Comparison of ENCODE assay signal across 9 mouse cellular contexts in genomic region chr12:75594404-75594803, GRCm38 (mm10). TPM values are rescaled to one million over a fixed set of nuclear protein-coding genes. Genes with fewer than 3 reads are reported as not detected.
A peak's percentile ranks its signal among the peaks of the same experiment; 100 is the strongest.
DNase-seq lines count a peak whose midpoint lies in the region; ATAC-seq and TF ChIP-seq lines count a peak whose summit lies in the region.
"Had no signal": no experiment of that assay in that cellular context is flagged by ENCODE, and none has a peak within 500 bp of the region (broad histone marks: within the 10 kb centered on the region; RNA-seq: fewer than 3 reads in every experiment).

No protein-coding gene starts in this region.

- H3K4me2 ChIP-seq in kidney, embryonic 15.5 days: peak overlapping the region; percentile 72
- peak overlapping the region; percentile 65 for H3K4me2 ChIP-seq in embryonic facial prominence, embryonic 14.5 days (ENCODE audit: low read depth, low read length)
- peak overlapping the region; percentile 82 for H3K4me2 ChIP-seq in intestine, embryonic 15.5 days (replicated peaks)
- H3K4me2 ChIP-seq in midbrain, postnatal 0 days (ENCODE audit: low read depth, low read length, poor library complexity, severe bottlenecking): peak overlapping the region; percentile 80

- no peak overlapping the region for H3K27ac ChIP-seq in kidney, embryonic 15.5 days
- no peak overlapping the region for H3K27ac ChIP-seq in embryonic facial prominence, embryonic 14.5 days (replicated peaks; ENCODE audit: low read depth, low read length)
- no peak overlapping the region for H3K27ac ChIP-seq in intestine, embryonic 15.5 days
- no peak overlapping the region for H3K27ac ChIP-seq in midbrain, postnatal 0 days (ENCODE audit: low read depth, low read length)

- peaks cover 32% of the 10 kb centered on the region for H3K36me3 ChIP-seq in kidney, embryonic 15.5 days
- peaks cover 33% of the 10 kb centered on the region for H3K36me3 ChIP-seq in embryonic facial prominence, embryonic 14.5 days (ENCODE audit: control insufficient read depth, insufficient read depth, low read length)
- H3K36me3 ChIP-seq in intestine, embryonic 15.5 days: no peaks in the 10 kb centered on the region
- peaks cover 5% of the 10 kb centered on the region; the same call in 1 of the 2 replicates for H3K36me3 ChIP-seq in midbrain, postnatal 0 days (ENCODE audit: insufficient read depth, low read length)

- H3K9ac ChIP-seq in kidney, embryonic 15.5 days: no peak overlapping the region
- H3K9ac ChIP-seq in embryonic facial prominence, embryonic 14.5 days (ENCODE audit: low read depth, low read length): no peak overlapping the region
- peak overlapping the region; percentile 15; the same call in 1 of the 2 replicates for H3K9ac ChIP-seq in intestine, embryonic 15.5 days
- H3K9ac ChIP-seq in midbrain, postnatal 0 days (replicated peaks; ENCODE audit: low read length, poor library complexity, severe bottlenecking): 0 out of 2 replicates have a peak overlapping the region, but pooled peaks have one; percentile 30

- H3K4me1 ChIP-seq in kidney, embryonic 15.5 days: peaks cover 16% of the 10 kb centered on the region
- peaks cover 12% of the 10 kb centered on the region for H3K4me1 ChIP-seq in embryonic facial prominence, embryonic 14.5 days (ENCODE audit: control insufficient read depth, insufficient read depth, low read length)
- H3K4me1 ChIP-seq in intestine, embryonic 15.5 days (replicated peaks): 0 out of 2 replicates have a peak, but pooled peaks cover 6% of the 10 kb centered on the region
- peaks cover 5% of the 10 kb centered on the region; the same call in 1 of the 2 replicates for H3K4me1 ChIP-seq in midbrain, postnatal 0 days (ENCODE audit: insufficient read depth, low read length)

- peak overlapping the region; percentile 100 for H3K4me3 ChIP-seq in kidney, embryonic 15.5 days (replicated peaks)
- H3K4me3 ChIP-seq in embryonic facial prominence, embryonic 14.5 days (ENCODE audit: low read depth, low read length): peak overlapping the region; percentile 100
- H3K4me3 ChIP-seq in intestine, embryonic 15.5 days (replicated peaks): peak overlapping the region; percentile 17; the same call in 1 of the 2 replicates
- peak overlapping the region; percentile 100 for H3K4me3 ChIP-seq in midbrain, postnatal 0 days (ENCODE audit: low read depth, low read length)

- no peak for TF ChIP-seq CTCF in midbrain, postnatal 0 days (IDR thresholded peaks at IDR 0.05)

- WGBS in kidney, embryonic 15.5 days: 39% methylated on average over 5 of the region's 5 CpGs
- whole genome bisulfite sequencing in embryonic facial prominence, embryonic 14.5 days: 44% methylated on average over 5 of the region's 5 CpGs
- WGBS in intestine, embryonic 15.5 days: 39% methylated on average over 5 of the region's 5 CpGs
- WGBS in midbrain, postnatal 0 days: 35% methylated on average over 5 of the region's 5 CpGs

- no peaks in the 10 kb centered on the region for H3K9me3 ChIP-seq in kidney, embryonic 15.5 days (replicated peaks)
- H3K9me3 ChIP-seq in embryonic facial prominence, embryonic 14.5 days (ENCODE audit: control insufficient read depth, low read length): no peaks in the 10 kb centered on the region
- H3K9me3 ChIP-seq in intestine, embryonic 15.5 days: no peaks in the 10 kb centered on the region
- H3K9me3 ChIP-seq in midbrain, postnatal 0 days (ENCODE audit: low read length): no peaks in the 10 kb centered on the region

- no peak for DNase-seq in kidney, adult 11 months
- no peak for DNase-seq in embryonic facial prominence, embryonic 14.5 days (ENCODE audit: low spot score)
- DNase-seq in midbrain, postnatal 0 days (ENCODE audit: low spot score): no peak
- no peak for DNase-seq in adrenal gland, adult 8-10 months
- no peak for DNase-seq in cerebellum, adult 8-10 months
- no peak for DNase-seq in cerebellum, postnatal 14 days

- no peaks in the 10 kb centered on the region for H3K27me3 ChIP-seq in kidney, embryonic 15.5 days
- no peaks in the 10 kb centered on the region for H3K27me3 ChIP-seq in embryonic facial prominence, embryonic 14.5 days (replicated peaks; ENCODE audit: control insufficient read depth, insufficient read depth, low read length)
- H3K27me3 ChIP-seq in intestine, embryonic 15.5 days (replicated peaks): no peaks in the 10 kb centered on the region
- H3K27me3 ChIP-seq in midbrain, postnatal 0 days (ENCODE audit: insufficient read depth, low read length): no peaks in the 10 kb centered on the region
- H3K27me3 ChIP-seq: Patski had no signal

- ATAC-seq in kidney, embryonic 15.5 days (replicated peaks; ENCODE audit: low FRiP score): no peak
- no peak for ATAC-seq in embryonic facial prominence, embryonic 14.5 days (ENCODE audit: low read depth)
- ATAC-seq in intestine, embryonic 15.5 days: no peak
- ATAC-seq in midbrain, postnatal 0 days (ENCODE audit: low FRiP score): no peak
- ATAC-seq: Patski had no signal

RNA-seq across cellular contexts. Expression of gene Ppp2r5e, which starts 1.6 kb away (rescaled TPM):
- 12.4 and 13.6 TPM in 2 replicates for polyA plus RNA-seq in kidney, embryonic 15.5 days (2015; fragmentation: Nextera tagmentation; extraction: Ambion mirVana)
- polyA plus RNA-seq in embryonic facial prominence, embryonic 14.5 days (2014; fragmentation: Nextera tagmentation; extraction: Ambion mirVana): 14.8 and 15.3 TPM in 2 replicates
- polyA plus RNA-seq in intestine, embryonic 15.5 days (2015; fragmentation: Nextera tagmentation; extraction: Ambion mirVana): 9.3 and 11.8 TPM in 2 replicates
- total RNA-seq in midbrain, postnatal 0 days (2014; rRNA removed): 32.9 and 45.7 TPM in 2 replicates
- 20.5 and 22.8 TPM in 2 replicates for polyA plus RNA-seq in midbrain, postnatal 0 days (2015; fragmentation: Nextera tagmentation; extraction: Ambion mirVana)
- 10 to 100 TPM; 50.9 to 58.1 (median 51.5) TPM for total RNA-seq in adrenal gland, adult 8-10 months (2022)

Comparison
In these comparisons a context has a peak if more than half of its experiments do, and no peak if none do; other contexts are left out.
1. H3K4me3 ChIP-seq: peak in every context shown above with its lines; median percentile 100 in kidney, embryonic 15.5 days; 100 in embryonic facial prominence, embryonic 14.5 days; 100 in midbrain, postnatal 0 days; 17 in intestine, embryonic 15.5 days.
2. H3K9ac ChIP-seq: peak in intestine, embryonic 15.5 days (single experiment) and midbrain, postnatal 0 days (single experiment); none in kidney, embryonic 15.5 days (single experiment) and embryonic facial prominence, embryonic 14.5 days (single experiment).
3. Peak in every context shown above with its lines, with median percentiles within 50 percentile points of each other: H3K4me2 ChIP-seq.